Mouse (Mus musculus) CH12.LX (cell line): ENCODE measurements at regions not wholly inside any gene's neighbourhood (a gene's known extent, or its start where the extent isn't known, plus 50 kb on each side); places are given as distances from the start of the nearest gene placed in this dataset.

Source experiments
- DNase-seq: peaks from one replicate; pipeline ENCODE4 v3.0.0-alpha.2; 2013; ENCODE audit errors: extremely low read depth
- H3K27ac ChIP-seq: 2 replicates; pipeline ENCODE4 v1.5.1; 2012; ENCODE audit warnings: low read depth, mild to moderate bottlenecking, control low read depth, moderate library complexity; ENCODE audit not compliant: insufficient read depth
- H3K27me3 ChIP-seq: replicated peaks from 2 replicates; pipeline ENCODE3; 2012; ENCODE audit warnings: inconsistent platforms
- H3K36me3 ChIP-seq, 2 experiments: replicated peaks in 1 of 2; 2 replicates each; pipeline versions ENCODE3 to v1.6.1; 2012; ENCODE audit warnings: inconsistent platforms in 1 of 2, low read length in 1 of 2, mild to moderate bottlenecking in 1 of 2, mixed read lengths in 1 of 2, moderate library complexity in 1 of 2; ENCODE audit not compliant: control insufficient read depth in 1 of 2, insufficient read depth in 1 of 2
- H3K4me1 ChIP-seq, 2 experiments: 2 replicates each; pipeline ENCODE4 v1.6.1; 2012; ENCODE audit warnings: inconsistent platforms in 1 of 2, moderate library complexity in 1 of 2; ENCODE audit not compliant: insufficient read depth in 2 of 2, control insufficient read depth in 1 of 2
- H3K4me2 ChIP-seq: 2 replicates; pipeline ENCODE4 v1.6.1; 2012; ENCODE audit warnings: low read depth, mild to moderate bottlenecking, control low read depth; ENCODE audit not compliant: poor library complexity, insufficient read depth, severe bottlenecking
- H3K4me3 ChIP-seq, 3 experiments: fragments of 150-350 bp in 1 of 3; sonication (generic) in 1 of 3; replicated peaks in 1 of 3; 2 replicates each; pipeline versions ENCODE3 to v1.5.1; 2011 to 2012; ENCODE audit warnings: low read depth in 2 of 3, low read length in 2 of 3, mild to moderate bottlenecking in 2 of 3, moderate library complexity in 2 of 3, control low read depth in 1 of 3, improper control_type of control experiment in 1 of 3, inconsistent platforms in 1 of 3, mixed read lengths in 1 of 3; ENCODE audit not compliant: poor library complexity in 1 of 3
- H3K79me2 ChIP-seq: replicated peaks from 2 replicates; pipeline ENCODE4 v1.6.1; 2012; ENCODE audit warnings: mild to moderate bottlenecking, moderate library complexity; ENCODE audit not compliant: control insufficient read depth, poor library complexity, insufficient read depth, severe bottlenecking; ENCODE audit errors: extremely low read depth
- H3K9ac ChIP-seq: 2 replicates; pipeline ENCODE4 v1.6.1; 2012; ENCODE audit warnings: low read depth, mild to moderate bottlenecking, control low read depth, moderate library complexity; ENCODE audit not compliant: insufficient read depth
- H3K9me3 ChIP-seq: replicated peaks from 2 replicates; pipeline ENCODE3; 2012; ENCODE audit warnings: low read length, inconsistent platforms, mixed read lengths
- CTCF ChIP-seq, 2 experiments: IDR thresholded peaks in 1 of 2; conservative IDR thresholded peaks in 1 of 2; 2 replicates each; pipeline ENCODE4 v1.5.1; 2011 to 2012; ENCODE audit warnings: low read depth in 2 of 2, low read length in 2 of 2, improper control_type of control experiment in 1 of 2, inconsistent platforms in 1 of 2, mild to moderate bottlenecking in 1 of 2, moderate library complexity in 1 of 2
- ELF1 ChIP-seq: IDR thresholded peaks from 2 replicates; pipeline ENCODE4 v1.6.1; 2014; ENCODE audit warnings: low read depth, mild to moderate bottlenecking, inconsistent platforms, low read length, improper control_type of control experiment
- ETS1 ChIP-seq: conservative IDR thresholded peaks from 2 replicates; pipeline ENCODE4 v1.6.1; 2012; ENCODE audit warnings: low read depth, mild to moderate bottlenecking, inconsistent platforms, low read length, improper control_type of control experiment, moderate library complexity
- GABPA ChIP-seq: IDR thresholded peaks from 2 replicates; pipeline ENCODE4 v1.6.1; 2012; ENCODE audit warnings: low read depth, low read length, improper control_type of control experiment, inconsistent platforms; ENCODE audit not compliant: insufficient replicate concordance
- HCFC1 ChIP-seq: IDR thresholded peaks from 2 replicates; pipeline ENCODE4 v1.6.1; 2012; ENCODE audit warnings: low read depth, mild to moderate bottlenecking, inconsistent platforms, low read length, improper control_type of control experiment
- IRF4 ChIP-seq: IDR thresholded peaks from 2 replicates; pipeline ENCODE4 v1.6.1; 2014; ENCODE audit warnings: low read depth, mild to moderate bottlenecking, inconsistent platforms, low read length, improper control_type of control experiment
- KAT2A ChIP-seq: IDR thresholded peaks from 2 replicates; pipeline ENCODE4 v1.6.1; 2012; ENCODE audit warnings: low read length, improper control_type of control experiment, inconsistent platforms; ENCODE audit not compliant: insufficient replicate concordance
- MAFK ChIP-seq: IDR thresholded peaks from 2 replicates; pipeline ENCODE4 v1.6.1; 2011; ENCODE audit warnings: low read length, improper control_type of control experiment; ENCODE audit not compliant: insufficient replicate concordance
- MEF2A ChIP-seq: IDR thresholded peaks from 2 replicates; pipeline ENCODE4 v1.6.1; 2014; ENCODE audit warnings: low read depth, mild to moderate bottlenecking, inconsistent platforms, low read length, improper control_type of control experiment, borderline replicate concordance
- MYC ChIP-seq: IDR thresholded peaks from 2 replicates; pipeline ENCODE4 v1.6.1; 2011; ENCODE audit warnings: low read depth, mild to moderate bottlenecking, improper control_type of control experiment, low read length
- NELFE ChIP-seq: IDR thresholded peaks from 2 replicates; pipeline ENCODE4 v1.6.1; 2011; ENCODE audit warnings: low read depth, low read length, improper control_type of control experiment
- NRF1 ChIP-seq: IDR thresholded peaks from 2 replicates; pipeline ENCODE4 v1.6.1; 2014; ENCODE audit warnings: low read depth, mild to moderate bottlenecking, inconsistent platforms, low read length, improper control_type of control experiment, moderate library complexity
- PAX5 ChIP-seq: IDR thresholded peaks from 2 replicates; pipeline ENCODE4 v1.6.1; 2012; ENCODE audit warnings: low read length, inconsistent platforms, mixed read lengths
- POLR2A ChIP-seq: IDR thresholded peaks from 2 replicates; pipeline ENCODE4 v1.6.1; 2011; ENCODE audit warnings: low read depth, mild to moderate bottlenecking, improper control_type of control experiment, low read length
- POLR2AphosphoS2 ChIP-seq: IDR thresholded peaks from 2 replicates; pipeline ENCODE4 v1.6.1; 2011; ENCODE audit warnings: low read depth, low read length, improper control_type of control experiment
- RAD21 ChIP-seq: IDR thresholded peaks from 2 replicates; pipeline ENCODE4 v1.6.1; 2011; ENCODE audit warnings: low read depth, mild to moderate bottlenecking, low read length, improper control_type of control experiment, moderate library complexity
- RCOR1 ChIP-seq: conservative IDR thresholded peaks from 2 replicates; pipeline ENCODE4 v1.6.1; 2012; ENCODE audit warnings: low read depth, mild to moderate bottlenecking, inconsistent platforms, low read length, improper control_type of control experiment
- SIN3A ChIP-seq: IDR thresholded peaks from 2 replicates; pipeline ENCODE4 v1.6.1; 2012; ENCODE audit warnings: low read length, improper control_type of control experiment, inconsistent platforms
- TBP ChIP-seq: conservative IDR thresholded peaks from 2 replicates; pipeline ENCODE4 v1.6.1; 2011; ENCODE audit warnings: low read depth, low read length, improper control_type of control experiment
- UBTF ChIP-seq: IDR thresholded peaks from 2 replicates; pipeline ENCODE4 v1.6.1; 2012; ENCODE audit warnings: low read depth, mild to moderate bottlenecking, inconsistent platforms, low read length, improper control_type of control experiment, moderate library complexity
- USF1 ChIP-seq: IDR thresholded peaks from 2 replicates; pipeline ENCODE4 v1.6.1; 2014; ENCODE audit warnings: low read depth, mild to moderate bottlenecking, inconsistent platforms, low read length, improper control_type of control experiment
- USF2 ChIP-seq: conservative IDR thresholded peaks from 2 replicates; pipeline ENCODE4 v1.6.1; 2011; ENCODE audit warnings: low read depth, low read length, improper control_type of control experiment
- ZKSCAN1 ChIP-seq: IDR thresholded peaks from 2 replicates; pipeline ENCODE4 v1.6.1; 2012; ENCODE audit warnings: low read depth, inconsistent platforms, low read length, improper control_type of control experiment, borderline replicate concordance
- ZMIZ1 ChIP-seq: IDR thresholded peaks from 2 replicates; pipeline ENCODE4 v1.6.1; 2012; ENCODE audit warnings: low read depth, mild to moderate bottlenecking, inconsistent platforms, low read length, improper control_type of control experiment
- dilution Hi-C: fragments of 300-500 bp; cut with MboI; formaldehyde crosslinking; loops from 2 replicates; pipeline ENCODE4 v1.14.3; 2020; ENCODE audit warnings: low sequenced_read_pairs; ENCODE audit not compliant: extremely low pct_unique_long_range_greater_than_20kb, extremely low pct_ligation_motif_present
- in situ Hi-C: fragments of 300-500 bp; cut with MboI; formaldehyde crosslinking; loops from 3 replicates; pipeline ENCODE4 v1.14.3; 2019; ENCODE audit warnings: low sequenced_read_pairs, low pct_ligation_motif_present, low pct_unique_long_range_greater_than_20kb, mixed read lengths

GRCm38 (mm10) chr8:34679565-34680291 is 568.2 kb upstream of the Gm10131 start:
- in situ Hi-C loops (no loop called here), dilution Hi-C loops (no loop called here)
- Histone ChIP-seq H3K4me2 (no peak overlapping the region), H3K27ac (no peak overlapping the region), H3K9me3 (no peaks in the 10 kb centered on the region), H3K79me2 (no peaks in the 10 kb centered on the region), H3K4me1 (peaks cover 3 to 10% of the 10 kb centered on the region in 2 experiments; a peak in 3 of 4 replicates), H3K9ac (no peak overlapping the region), H3K36me3 (no peaks in the 10 kb centered on the region), H3K4me3 (no peak overlapping the region), H3K27me3 (no peaks in the 10 kb centered on the region)
- no peak for DNase-seq
- TF ChIP-seq ZMIZ1, result no peak
- no peak for TF ChIP-seq POLR2A
- no peak for TF ChIP-seq SIN3A
- TF ChIP-seq, all 38 proteins: peak for 0

DNA sequence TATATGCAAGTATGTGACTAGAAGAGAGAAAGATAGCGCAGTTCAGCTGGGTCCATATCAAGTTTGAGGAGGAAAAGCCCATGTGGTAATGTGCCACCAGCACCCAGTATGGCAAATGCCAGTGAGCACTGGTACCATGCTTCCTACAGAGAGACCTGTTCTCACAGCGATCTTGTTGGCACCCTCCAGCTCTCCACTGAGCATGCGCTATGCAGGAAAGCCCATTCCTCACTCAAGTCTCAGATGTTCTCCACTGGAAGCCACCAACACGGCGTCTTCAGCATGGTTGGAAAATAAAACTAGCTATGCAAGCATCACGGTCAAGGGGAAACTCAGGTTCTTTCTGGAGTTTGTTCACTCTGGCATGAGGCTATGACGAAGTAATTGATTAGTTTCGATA is 567.3 kb upstream of the Gm10131 start:
- no peak for DNase-seq
- in situ Hi-C loops (no loop called here), dilution Hi-C loops (no loop called here)
- Histone ChIP-seq H3K4me1 (peaks cover 3 to 10% of the 10 kb centered on the region in 2 experiments; a peak in 3 of 4 replicates), H3K9ac (no peak overlapping the region), H3K36me3 (no peaks in the 10 kb centered on the region), H3K27me3 (no peaks in the 10 kb centered on the region), H3K27ac (no peak overlapping the region), H3K9me3 (no peaks in the 10 kb centered on the region), H3K4me2 (no peak overlapping the region), H3K4me3 (no peak overlapping the region), H3K79me2 (no peaks in the 10 kb centered on the region)
- TF ChIP-seq KAT2A (no peak), ZKSCAN1 (no peak), POLR2A (no peak), HCFC1 (no peak), GABPA (no peak), ETS1 (no peak), MEF2A (no peak), MAFK (no peak), POLR2AphosphoS2 (no peak), IRF4 (no peak)

DNA sequence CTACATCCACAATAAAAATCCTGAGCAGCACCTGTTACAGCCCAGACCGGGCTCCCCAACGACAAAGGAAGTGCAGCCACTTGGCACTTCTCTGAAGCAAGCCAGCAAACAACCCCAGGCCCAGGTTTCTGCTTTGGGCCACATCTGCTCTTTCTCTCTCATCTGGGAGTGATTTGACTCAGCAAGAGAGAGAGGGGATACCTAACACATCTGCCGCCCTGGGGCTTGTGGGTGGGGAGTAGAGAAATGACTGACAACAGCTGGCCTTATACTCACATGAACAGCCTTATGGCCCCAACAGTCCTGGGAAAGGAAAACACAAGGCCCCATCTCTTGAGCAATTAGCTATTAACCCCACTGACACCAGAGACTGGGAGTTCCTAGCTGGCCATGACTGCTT is 560.2 kb upstream of the Gm10131 start:
- Histone ChIP-seq H3K9me3 (no peaks in the 10 kb centered on the region), H3K36me3 (no peaks in the 10 kb centered on the region), H3K4me1 (peaks cover 12 to 52% of the 10 kb centered on the region in 2 experiments), H3K27ac (peak overlapping the region; percentile 90), H3K79me2 (no peaks in the 10 kb centered on the region), H3K4me3 (no peak overlapping the region), H3K9ac (peak overlapping the region; percentile 82), H3K27me3 (no peaks in the 10 kb centered on the region), H3K4me2 (peak overlapping the region; percentile 98)
- in situ Hi-C loops (no loop called here), dilution Hi-C loops (no loop called here)
- DNase-seq, result peak; percentile 97
- TF ChIP-seq MYC (0 out of 2 replicates have a peak, but pooled peaks have one; percentile 26), KAT2A (0 out of 2 replicates have a peak, but pooled peaks have one; percentile 42), RAD21 (peak; percentile 4), USF2 (no peak), UBTF (no peak), ELF1 (peak; percentile 49), SIN3A (peak; percentile 77), USF1 (no peak), MEF2A (peak; percentile 93), TBP (no peak), RCOR1 (peak; percentile 99), POLR2AphosphoS2 (peak; percentile 40; the same call in 1 of the 2 replicates), NRF1 (0 out of 2 replicates have a peak, but pooled peaks have one; percentile 30), CTCF (conservative IDR thresholded peaks at IDR 0.05 in 1 of 2, IDR thresholded peaks at IDR 0.05 in 1 of 2; ENCODE audit: low read depth in 2 of 2, low read length in 2 of 2) (no peak), POLR2A (peak; percentile 39; the same call in 1 of the 2 replicates), PAX5 (no peak), NELFE (peak; percentile 42; the same call in 1 of the 2 replicates)
